Mouse (Mus musculus) lung, adult 2 months (tissue): ENCODE results near the gene Foxn3.

Experiments used
- CTCF ChIP-seq: fragments of 200-500 bp; IDR thresholded peaks from 2 replicates; pipeline ENCODE4 v1.5.1; 2011; ENCODE audit warnings: mild to moderate bottlenecking, low read length, control low read depth; ENCODE audit not compliant: insufficient read depth
- POLR2A ChIP-seq: fragments of 200-500 bp; IDR thresholded peaks from 2 replicates; pipeline ENCODE4 v1.6.1; 2011; ENCODE audit warnings: low read depth, mild to moderate bottlenecking, control low read depth, low read length, borderline replicate concordance; ENCODE audit errors: extremely low read depth

DNA sequence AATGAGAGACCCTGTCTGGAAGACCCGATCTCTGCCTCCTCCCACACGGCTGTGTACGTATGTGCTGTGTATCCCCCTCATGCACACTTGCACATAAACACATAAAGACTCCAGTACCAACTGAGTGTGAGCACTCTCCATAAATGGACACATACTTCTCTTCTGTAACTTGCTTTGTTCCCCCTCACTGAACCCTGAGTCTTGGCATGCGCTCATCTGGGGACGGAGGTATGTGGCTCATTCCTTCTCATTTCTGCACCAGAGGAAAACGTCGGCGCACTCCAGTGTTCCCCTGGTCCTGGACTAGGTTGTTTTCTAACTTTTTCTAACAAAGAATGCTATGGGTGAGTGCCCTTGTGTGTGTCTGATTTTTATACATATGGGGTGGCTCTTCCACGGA is 325.9 kb downstream of the Foxn3 start:
- no peak for TF ChIP-seq CTCF
- TF ChIP-seq POLR2A = no peak
